Mouse (Mus musculus) embryonic stem cell, embryonic (primary cell): Measurements from ENCODE around the gene Insyn1.

Experiments used
- CTCF ChIA-PET, 4 experiments: fragments of 300-600 bp in 2 of 4; fragments of 350-600 bp in 2 of 4; sonication (Branson Sonifier 250); formaldehyde crosslinking; loops; one replicate each; lab custom pipeline; 2022; ENCODE audit warnings: inconsistent platforms in 2 of 4; lab: Charles Lee
- POLR2A ChIA-PET, 4 experiments: fragments of 300-600 bp in 2 of 4; fragments of 350-600 bp in 2 of 4; sonication (Branson Sonifier 250); formaldehyde crosslinking; loops; one replicate each; lab custom pipeline; 2022; ENCODE audit warnings: antibody characterized with exemption in 4 of 4, inconsistent platforms in 1 of 4; lab: Charles Lee

Gene Insyn1

DNA sequence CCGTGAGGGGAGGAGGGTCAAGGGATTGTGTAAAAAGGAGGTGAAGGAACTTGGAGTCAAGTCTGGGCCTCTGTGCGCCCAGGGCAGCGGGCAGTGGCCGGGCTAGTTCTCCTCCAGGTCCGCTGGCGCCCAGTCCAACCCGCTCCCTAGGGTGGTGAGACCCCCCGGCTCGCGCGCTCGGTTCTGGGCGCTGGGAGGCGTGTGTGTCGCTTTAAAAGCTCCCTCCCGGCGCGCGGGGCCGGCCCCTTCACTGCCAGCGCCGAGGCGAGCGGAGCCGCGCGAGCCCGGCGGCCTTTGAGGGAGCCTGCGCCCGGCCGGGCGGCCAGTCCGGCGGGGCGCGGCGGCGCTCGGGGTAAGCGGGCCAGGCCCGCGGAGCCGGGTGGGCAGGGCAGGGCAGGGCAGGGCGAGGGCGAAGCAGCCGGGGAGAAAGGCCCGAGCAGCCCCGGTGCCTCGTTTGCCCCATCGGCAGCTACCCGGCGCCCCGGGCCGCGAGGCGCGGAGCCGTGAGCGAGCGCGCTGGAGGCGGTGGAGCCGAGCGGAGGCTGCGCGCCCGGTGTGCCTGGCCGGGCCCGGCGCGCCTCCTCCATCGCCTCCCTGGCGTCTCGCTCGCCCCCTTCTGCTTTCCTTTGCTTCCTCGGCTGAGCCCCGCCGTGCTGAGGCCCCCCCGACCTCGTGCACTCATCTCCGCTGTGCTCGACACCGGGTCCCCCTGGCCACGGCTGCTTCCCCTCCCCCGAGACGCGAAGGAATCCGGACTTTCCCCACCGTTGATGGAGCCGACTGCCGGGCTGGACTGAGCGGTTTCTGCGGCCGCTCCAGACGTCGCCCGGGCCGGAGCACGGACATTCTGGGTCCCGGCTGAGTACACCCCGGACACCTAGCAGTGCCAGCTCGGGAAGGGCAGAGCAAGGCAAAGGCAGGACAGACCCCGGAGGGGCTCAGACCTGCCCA is at the start of gene Insyn1:
Gene Insyn1 (plus strand): TSS at position 753 of the 951 bp plus-strand sequence.
- ChIA-PET CTCF (interaction anchor here in 1 of 4 experiments (1.0 kb wide), 1 partner anchor 206 kb away, joined by 3 read pairs; no protein-coding TSS in a partner anchor), POLR2A (interaction anchor here (0.5 to 9.4 kb wide), 14 partner anchors 19 to 934 kb away, joined by 3 to 85 read pairs (median 3); partner anchors contain the start of gene Nptn (in 1 of the 4))

DNA sequence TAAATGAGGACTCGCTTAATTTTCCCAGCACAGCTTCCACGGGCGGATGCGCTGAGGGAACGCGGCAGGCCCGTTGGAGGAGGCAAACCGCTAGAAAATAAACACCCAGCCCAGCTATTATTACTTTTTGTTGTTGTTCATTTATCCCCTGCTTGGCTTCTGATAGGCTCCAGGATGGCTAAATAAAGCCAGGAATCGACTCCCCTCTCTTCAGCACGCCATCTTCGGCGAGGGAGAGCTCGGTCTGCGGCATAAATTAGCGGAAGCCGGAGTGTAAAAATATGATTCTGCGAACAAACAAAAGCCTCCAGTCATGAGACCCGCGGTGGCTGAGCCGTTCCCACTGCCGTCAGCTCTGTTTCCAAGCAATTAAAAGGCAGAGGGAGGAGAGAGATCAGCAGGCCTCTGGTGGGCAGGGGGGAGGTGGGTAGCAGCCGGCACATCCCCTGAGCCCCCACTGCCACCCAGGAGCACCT is 49.4 kb upstream of the Insyn1 start:
- ChIA-PET CTCF (interaction anchor here in 3 of 4 experiments (1.1 to 1.6 kb wide), 4 partner anchors 19 to 97 kb away, joined by 3 to 11 read pairs (median 4); no protein-coding TSS in a partner anchor), POLR2A (interaction anchor here in 3 of 4 experiments (0.6 to 7.1 kb wide), 10 partner anchors 10 to 407 kb away, joined by 3 to 48 read pairs (median 8); no protein-coding TSS in a partner anchor)

DNA sequence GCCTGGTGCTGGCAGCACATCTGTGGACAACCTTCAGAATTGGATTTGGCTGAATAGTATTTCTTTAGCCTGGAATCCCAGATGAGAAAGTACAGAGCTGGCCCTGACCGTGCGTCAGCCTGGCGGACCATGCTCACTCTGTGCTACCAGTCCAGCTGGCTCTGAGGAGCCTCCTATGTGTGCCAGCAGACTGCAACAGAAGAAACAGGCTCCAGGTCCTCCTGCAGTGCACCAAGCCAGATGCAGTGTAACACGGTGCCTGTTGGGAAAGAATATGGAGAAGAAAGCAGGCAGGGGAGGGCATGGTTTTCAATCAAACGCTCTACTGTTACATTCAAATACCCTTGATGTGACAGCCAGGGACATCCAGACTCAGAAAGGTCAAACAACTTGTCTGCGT is 48.3 kb upstream of the Insyn1 start:
- POLR2A ChIA-PET = interaction anchor here in 2 of 4 experiments (0.7 to 7.1 kb wide), 9 partner anchors 9 to 127 kb away, joined by 3 to 48 read pairs (median 12); partner anchors contain the start of gene Loxl1 (in 1 of the 2)
- CTCF ChIA-PET = no interaction called here

DNA sequence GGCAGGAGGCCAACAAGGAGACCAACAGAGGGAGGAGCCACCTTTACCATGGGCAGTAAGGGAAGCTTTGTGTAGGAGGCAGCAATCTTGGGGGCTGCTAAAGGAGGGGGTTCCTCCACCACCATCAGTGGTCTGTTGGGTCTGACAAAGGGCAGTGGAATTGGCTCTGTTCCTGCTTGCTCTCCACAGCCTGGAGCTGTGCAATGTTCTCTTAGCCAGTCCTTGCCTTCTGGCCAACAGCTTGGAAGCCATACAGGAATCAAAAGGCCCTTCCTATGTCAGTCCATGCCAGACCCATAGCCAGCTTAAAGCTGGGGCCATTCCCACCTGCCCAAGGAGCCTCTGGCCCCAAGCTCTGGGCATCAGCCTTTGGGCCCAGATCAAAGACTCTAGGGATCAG is 47.8 kb upstream of the Insyn1 start:
- POLR2A ChIA-PET = interaction anchor here in 2 of 4 experiments (0.7 to 7.1 kb wide), 8 partner anchors 8 to 18 kb away, joined by 3 to 48 read pairs (median 8); no protein-coding TSS in a partner anchor
- CTCF ChIA-PET = no interaction called here

DNA sequence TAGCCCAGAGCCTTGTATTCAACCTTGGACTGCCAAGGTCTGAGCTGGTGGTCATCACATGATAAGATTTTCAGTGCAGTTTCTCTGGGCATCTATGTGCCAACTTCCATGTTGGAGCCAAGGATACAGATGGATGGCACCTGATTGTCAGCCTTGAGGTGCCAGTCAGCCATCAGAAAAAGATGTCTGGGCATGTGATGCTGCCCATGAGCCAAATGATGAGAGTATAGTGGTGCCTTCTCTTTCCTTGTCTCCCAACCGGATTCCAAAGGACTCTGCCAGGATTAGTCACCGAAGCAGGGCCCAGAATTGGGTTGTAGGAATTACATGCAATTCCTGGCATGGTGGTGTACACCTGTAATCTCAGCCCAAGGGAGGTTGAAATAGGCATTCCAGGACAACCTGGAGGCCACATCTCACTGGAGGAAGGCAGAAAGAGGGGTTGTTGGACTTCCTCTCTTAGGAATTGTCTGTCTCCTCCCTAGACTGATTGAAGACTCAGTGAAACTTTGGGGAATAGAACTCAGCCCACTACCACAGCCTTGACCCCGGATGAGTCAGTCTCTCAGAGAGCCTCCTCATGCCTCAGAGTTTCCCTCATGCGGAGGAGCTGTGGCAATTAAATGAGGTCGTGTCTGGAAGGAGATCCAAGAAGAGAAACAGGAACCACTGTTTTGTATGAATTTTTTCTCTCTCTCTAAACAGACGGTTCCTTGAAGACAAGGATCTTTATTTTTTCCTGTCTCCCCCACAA is 46.9 kb upstream of the Insyn1 start:
- ChIA-PET CTCF (interaction anchor here in 1 of 4 experiments (1.0 kb wide), 1 partner anchor 17 kb away, joined by 5 read pairs; no protein-coding TSS in a partner anchor), POLR2A (interaction anchor here in 2 of 4 experiments (0.7 to 7.1 kb wide), 7 partner anchors 7 to 19 kb away, joined by 3 to 48 read pairs (median 4); no protein-coding TSS in a partner anchor)

DNA sequence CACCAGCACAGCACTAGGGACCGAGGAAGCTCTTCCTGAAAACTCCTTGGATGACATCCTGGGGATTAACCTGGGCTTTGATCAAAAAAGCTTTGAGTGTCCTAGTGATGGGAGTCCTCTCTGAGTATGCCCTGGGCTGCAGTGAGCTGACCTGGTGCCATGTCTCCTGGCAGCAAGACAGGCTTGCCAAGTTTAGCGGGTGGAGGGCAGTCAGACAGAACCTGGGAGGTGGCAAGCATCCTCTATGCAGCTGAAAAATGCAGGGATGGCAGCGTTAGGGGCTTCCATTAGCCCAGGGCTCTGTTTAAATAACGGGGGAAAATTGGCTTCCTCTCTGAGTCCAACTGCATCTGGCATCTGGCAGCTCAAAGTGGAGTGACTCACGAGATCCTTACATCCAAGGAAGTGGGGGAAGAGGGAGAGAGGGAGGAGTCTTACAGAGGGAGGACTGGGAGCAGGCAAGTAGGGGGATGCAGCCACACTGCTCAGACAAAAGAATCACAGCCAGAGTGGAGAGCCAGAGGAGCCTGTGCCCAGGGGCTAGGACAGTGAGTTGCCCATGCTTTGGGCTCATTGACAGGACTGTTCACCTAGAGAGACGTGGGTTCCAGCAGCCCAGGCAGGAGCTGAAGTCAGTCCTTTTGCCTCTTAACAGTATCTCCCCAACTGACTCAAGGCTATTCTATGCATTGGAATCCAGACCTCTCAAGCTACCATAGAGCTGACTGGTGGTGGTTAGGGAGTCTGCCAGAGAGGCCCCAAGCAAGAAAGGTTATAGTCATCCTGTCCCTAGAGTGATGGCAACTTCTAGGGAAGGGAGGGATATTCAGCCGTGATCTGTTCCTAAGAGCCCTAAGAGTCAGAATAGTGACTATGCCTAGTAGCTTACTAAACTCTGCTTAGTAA is 46.0 kb upstream of the Insyn1 start:
- ChIA-PET CTCF (interaction anchor here in 1 of 4 experiments (1.0 kb wide), 1 partner anchor 16 kb away, joined by 5 read pairs; no protein-coding TSS in a partner anchor), POLR2A (interaction anchor here in 3 of 4 experiments (0.5 to 7.1 kb wide), 9 partner anchors 12 to 377 kb away, joined by 3 to 48 read pairs (median 3); no protein-coding TSS in a partner anchor)

DNA sequence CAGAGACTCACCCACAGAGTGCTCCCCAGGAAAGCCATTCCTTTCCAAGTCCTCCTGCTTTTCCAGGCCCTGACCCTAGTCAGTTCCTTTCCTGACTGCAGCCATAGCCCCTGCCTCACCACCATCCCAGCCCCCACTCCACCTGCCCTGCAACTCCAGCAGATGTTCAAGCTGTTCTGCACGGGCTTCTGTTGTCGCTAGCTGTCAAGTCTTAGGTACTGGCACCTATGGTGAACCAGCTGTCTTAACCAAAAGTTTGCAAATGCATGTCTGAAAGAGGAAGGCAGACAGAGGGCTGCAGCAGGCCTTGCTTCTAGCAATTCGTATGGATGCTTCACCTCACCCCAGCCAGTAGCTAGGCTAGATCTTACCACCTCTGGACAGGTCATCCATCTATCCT is 45.3 kb upstream of the Insyn1 start:
- ChIA-PET POLR2A (interaction anchor here in 3 of 4 experiments (0.5 to 7.1 kb wide), 8 partner anchors 11 to 376 kb away, joined by 3 to 48 read pairs (median 4); no protein-coding TSS in a partner anchor), CTCF (no interaction called here)

DNA sequence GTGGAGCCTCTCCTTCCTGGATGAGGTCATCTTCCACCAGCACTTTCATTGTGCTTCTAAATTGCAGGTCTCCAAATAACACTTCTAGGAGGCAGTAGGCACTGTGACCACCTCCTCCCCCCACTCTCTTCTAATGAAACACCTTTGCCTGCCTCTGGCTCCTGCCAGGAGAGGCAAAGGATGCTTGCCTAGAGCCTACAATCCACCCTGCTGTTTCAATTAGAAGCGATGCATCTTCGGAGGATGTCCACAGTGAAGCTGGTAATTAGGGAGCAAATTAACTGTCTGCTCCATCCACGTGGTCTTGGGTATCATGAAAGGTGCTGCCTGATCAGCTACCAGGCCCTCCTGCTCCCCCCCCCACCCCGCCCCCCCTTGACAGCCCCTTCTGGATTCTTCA is 41.6 kb upstream of the Insyn1 start:
- ChIA-PET POLR2A (interaction anchor here in 2 of 4 experiments (0.7 to 4.1 kb wide), 6 partner anchors 9 to 420 kb away, joined by 3 to 32 read pairs (median 10); no protein-coding TSS in a partner anchor), CTCF (interaction anchor here in 1 of 4 experiments (2.2 kb wide), 1 partner anchor 11 kb away, joined by 8 read pairs; no protein-coding TSS in a partner anchor)

DNA sequence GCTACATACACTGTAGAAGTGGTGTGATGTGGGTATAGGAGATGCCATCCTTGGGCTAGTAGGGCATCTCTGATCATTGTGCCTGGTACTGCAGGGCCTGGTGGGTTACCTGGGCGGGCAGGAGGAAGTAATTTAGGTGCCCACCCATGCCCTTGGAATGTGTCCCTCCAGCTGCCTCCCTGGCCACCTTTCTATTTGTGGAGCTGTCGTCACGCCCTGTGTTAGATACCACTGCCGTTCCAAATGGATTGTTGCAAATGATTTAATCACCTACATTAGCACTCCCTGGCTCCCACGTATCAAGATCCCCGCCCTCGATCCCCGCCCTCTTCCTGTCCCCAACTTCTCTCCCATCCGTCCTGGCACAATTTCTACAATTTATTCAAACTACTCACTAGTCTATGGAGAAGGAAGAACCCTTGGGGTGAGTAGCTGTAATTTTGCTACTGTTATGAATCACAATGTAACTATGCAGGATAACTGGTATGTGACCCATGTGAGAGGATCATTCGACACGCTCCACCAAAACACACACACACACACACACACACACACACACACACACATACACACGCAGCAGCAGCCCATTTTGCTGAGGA is 40.3 kb upstream of the Insyn1 start:
- CTCF ChIA-PET = interaction anchor here in 3 of 4 experiments (0.6 to 2.2 kb wide), 5 partner anchors 10 to 227 kb away, joined by 3 to 8 read pairs (median 3); no protein-coding TSS in a partner anchor
- POLR2A ChIA-PET = interaction anchor here in 3 of 4 experiments (0.6 to 4.1 kb wide), 13 partner anchors 8 to 198 kb away, joined by 3 to 32 read pairs (median 5); partner anchors contain the start of genes Nptn (in 1 of the 3) and Pml (in 1 of the 3)

DNA sequence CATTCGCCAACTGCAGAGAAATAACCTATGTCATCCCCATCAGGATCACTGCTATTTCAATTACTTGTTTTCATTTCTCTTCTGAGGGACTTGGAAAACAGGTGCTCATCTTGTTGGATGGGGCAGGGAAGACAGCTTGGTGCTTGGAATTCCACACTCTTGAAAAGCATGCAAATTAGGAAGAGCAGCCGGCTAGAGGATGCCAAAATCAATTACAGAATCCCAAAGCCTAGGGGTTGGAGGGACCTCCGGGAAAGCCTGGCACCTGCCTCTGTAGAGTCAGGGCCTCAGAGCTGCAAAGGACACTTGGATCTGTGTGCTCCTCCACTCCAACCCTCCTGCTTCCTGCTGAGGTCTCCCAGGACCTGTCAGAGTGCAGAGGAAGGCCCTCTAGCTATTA is 38.9 kb upstream of the Insyn1 start:
- POLR2A ChIA-PET = interaction anchor here in 2 of 4 experiments (0.6 to 4.1 kb wide), 19 partner anchors 9 to 245 kb away, joined by 3 to 22 read pairs (median 4); partner anchors contain the start of genes Islr (in 1 of the 2), Islr2 (in 1 of the 2) and Nptn (in 1 of the 2)
- CTCF ChIA-PET = interaction anchor here in 2 of 4 experiments (0.5 to 0.9 kb wide), 2 partner anchors 168 to 251 kb away, joined by 3 read pairs; no protein-coding TSS in a partner anchor

DNA sequence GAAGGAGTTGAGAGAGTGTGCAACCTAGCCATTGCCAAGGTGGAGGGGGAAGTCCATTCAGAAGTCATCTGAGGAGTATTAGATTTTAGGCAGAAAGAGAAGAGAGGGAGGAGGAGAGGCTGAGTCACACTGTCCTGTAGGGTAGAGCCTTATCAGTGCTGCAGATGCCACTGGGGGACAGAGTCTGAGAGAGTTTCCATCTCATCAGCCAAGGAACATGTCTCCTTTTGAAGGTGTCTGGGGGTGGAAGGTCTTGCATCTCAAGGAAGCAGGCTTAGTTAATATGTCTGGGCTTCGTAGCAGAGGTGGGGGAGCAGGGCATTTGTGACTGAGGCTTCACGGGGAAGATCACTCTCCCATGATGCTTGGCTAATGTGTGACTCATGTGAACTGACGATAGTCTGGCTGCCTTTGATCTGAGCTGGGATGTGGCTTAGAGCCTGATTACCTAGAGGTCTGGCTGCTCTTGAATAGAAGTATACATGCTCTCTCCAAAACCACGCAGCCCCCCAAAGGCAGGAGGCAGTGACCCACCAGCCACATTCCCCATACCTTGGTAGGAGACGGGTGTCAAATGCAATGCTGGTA is 34.5 kb upstream of the Insyn1 start:
- ChIA-PET POLR2A (interaction anchor here in 2 of 4 experiments (0.7 to 11.4 kb wide), 22 partner anchors 9 to 413 kb away, joined by 3 to 143 read pairs (median 4); partner anchors contain the start of genes Insyn1 (in 1 of the 2) and Nptn (in 1 of the 2)), CTCF (interaction anchor here in 1 of 4 experiments (0.7 kb wide), 1 partner anchor 199 kb away, joined by 3 read pairs; no protein-coding TSS in a partner anchor)

DNA sequence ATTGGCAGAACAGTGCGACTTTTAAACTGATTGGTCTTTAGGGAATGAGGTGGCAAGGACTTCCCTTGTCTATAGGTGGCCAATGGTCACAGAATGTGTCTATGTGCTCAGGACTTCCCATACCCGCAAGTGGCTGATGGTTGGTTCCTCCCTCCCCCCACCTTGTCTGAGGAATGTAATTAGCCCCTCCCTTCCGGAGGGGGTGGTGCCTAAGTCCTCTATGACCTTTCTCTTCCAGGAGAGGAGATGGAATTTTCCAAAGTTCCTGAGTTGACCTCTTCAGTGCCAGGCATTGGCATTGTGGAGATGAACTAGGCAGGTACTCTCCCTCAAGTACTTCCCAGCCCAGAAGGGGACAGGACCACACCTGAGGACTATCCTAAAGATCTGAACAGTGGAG is 33.5 kb upstream of the Insyn1 start:
- ChIA-PET CTCF (interaction anchor here in 1 of 4 experiments (1.0 kb wide), 1 partner anchor 124 kb away, joined by 3 read pairs; no protein-coding TSS in a partner anchor), POLR2A (interaction anchor here (0.6 to 11.4 kb wide), 58 partner anchors 7 to 446 kb away, joined by 3 to 143 read pairs (median 5); partner anchors contain the start of genes Insyn1 (in 2 of the 4), Nptn (in 2 of the 4), Islr (in 1 of the 4) and Islr2 (in 1 of the 4))

DNA sequence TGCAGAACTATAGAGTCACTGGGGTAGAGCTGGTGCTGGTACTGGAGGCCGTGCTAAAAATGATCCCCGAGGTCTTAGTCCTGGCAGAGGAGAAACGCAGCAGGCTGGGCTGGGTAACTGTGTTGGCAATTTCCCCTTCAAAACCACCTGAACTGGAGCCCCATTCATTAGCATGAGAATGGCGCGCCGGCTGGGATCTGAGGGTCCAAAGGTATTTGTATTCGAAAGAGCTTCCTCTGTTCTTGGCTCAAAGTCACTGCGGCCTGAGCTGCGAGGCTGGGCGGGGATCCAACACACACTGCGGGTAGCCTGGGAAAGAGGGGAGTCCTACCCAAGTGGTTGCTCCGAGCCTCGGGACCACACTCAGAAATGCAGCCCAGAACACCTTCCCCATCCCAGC is 32.6 kb upstream of the Insyn1 start:
- ChIA-PET CTCF (interaction anchor here in 3 of 4 experiments (0.6 to 1.6 kb wide), 7 partner anchors 12 to 1200 kb away, joined by 3 to 4 read pairs (median 3); partner anchors contain the start of genes Islr (in 1 of the 3), Islr2 (in 1 of the 3) and Pkm (in 1 of the 3)), POLR2A (interaction anchor here (0.6 to 11.4 kb wide), 125 partner anchors 8 to 1595 kb away, joined by 3 to 143 read pairs (median 4); partner anchors contain the start of genes Nptn (in 3 of the 4), Cd276 (in 2 of the 4), Insyn1 (in 2 of the 4) and Stoml1 (in 2 of the 4))

DNA sequence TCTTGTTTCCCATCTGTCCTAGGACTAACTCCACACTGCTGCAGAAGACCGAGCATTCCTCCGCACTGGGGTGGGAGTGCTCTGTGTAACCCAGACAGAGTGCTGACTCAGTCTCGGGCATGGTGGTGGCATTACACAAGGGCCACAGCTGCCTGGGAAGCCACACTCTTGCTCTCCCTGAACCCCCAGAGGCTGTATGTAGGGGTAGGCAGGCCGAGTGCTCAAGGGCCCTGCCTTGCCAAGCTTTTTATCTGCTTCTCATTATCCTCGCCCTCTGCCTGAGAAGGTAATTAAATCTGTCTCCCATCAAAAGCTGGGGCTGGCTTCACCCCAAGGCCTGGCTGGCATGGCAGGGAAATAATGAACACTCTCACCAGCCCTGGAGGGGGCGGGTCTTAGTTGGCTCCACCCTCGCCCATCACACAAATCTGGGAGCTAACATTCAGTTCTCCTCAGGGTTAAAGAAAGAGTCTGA is 30.9 kb upstream of the Insyn1 start:
- ChIA-PET CTCF (interaction anchor here in 3 of 4 experiments (0.7 to 2.3 kb wide), 14 partner anchors 9 to 121 kb away, joined by 3 to 8 read pairs (median 3); no protein-coding TSS in a partner anchor), POLR2A (interaction anchor here (0.6 to 11.4 kb wide), 47 partner anchors 9 to 557 kb away, joined by 3 to 143 read pairs (median 4); partner anchors contain the start of genes Insyn1 (in 2 of the 4), Nptn (in 2 of the 4), Islr (in 1 of the 4) and Islr2 (in 1 of the 4))
